Comparison of ENCODE assay signal across 11 mouse cellular contexts in the genomic region with DNA sequence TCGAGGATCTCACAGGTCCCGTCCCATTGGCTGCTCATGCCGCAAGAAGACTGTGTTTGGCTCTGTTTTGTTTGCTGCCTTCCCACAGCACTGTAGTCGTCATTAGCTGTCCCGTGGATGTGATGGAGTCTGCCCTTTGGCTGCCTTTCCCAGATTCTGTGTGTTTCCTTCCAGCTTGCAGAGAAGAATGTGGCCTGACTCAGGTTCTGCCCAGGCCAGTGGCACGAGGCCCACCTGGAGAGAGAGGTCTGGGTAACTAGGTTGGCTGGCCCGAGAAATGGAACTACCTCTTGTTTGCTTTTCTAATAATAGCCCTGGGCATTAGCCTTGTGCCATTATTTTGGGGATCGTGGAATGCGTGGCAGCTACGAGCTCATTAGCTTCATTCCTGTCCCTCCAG. TPM values are rescaled to one million over a fixed set of nuclear protein-coding genes. Genes with fewer than 3 reads are reported as not detected.
DNase-seq lines count a peak whose midpoint lies in the region; ATAC-seq and TF ChIP-seq lines count a peak whose summit lies in the region.
"Had no signal": no experiment of that assay in that cellular context is flagged by ENCODE, and none has a peak within 500 bp of the region (broad histone marks: within the 10 kb centered on the region; RNA-seq: fewer than 3 reads in every experiment).

No protein-coding gene starts in this region.

- TF ChIP-seq EP300 in stomach, postnatal 0 days (optimal IDR thresholded peaks at IDR 0.05) = no peak

- no peak for TF ChIP-seq CTCF in stomach, postnatal 0 days (IDR thresholded peaks at IDR 0.05; ENCODE audit: low read depth)

- H3K9me3 ChIP-seq in neural tube, embryonic 13.5 days = no peaks in the 10 kb centered on the region
- no peaks in the 10 kb centered on the region for H3K9me3 ChIP-seq in neural tube, embryonic 15.5 days (replicated peaks)
- H3K9me3 ChIP-seq in stomach, postnatal 0 days (ENCODE audit: control insufficient read depth, low read length) = no peaks in the 10 kb centered on the region
- H3K9me3 ChIP-seq in forebrain, embryonic 13.5 days (replicated peaks) = no peaks in the 10 kb centered on the region
- H3K9me3 ChIP-seq: limb, embryonic 12.5 days had no signal

- H3K4me1 ChIP-seq in neural tube, embryonic 13.5 days (replicated peaks) = peaks cover 60% of the 10 kb centered on the region
- peaks cover 52% of the 10 kb centered on the region for H3K4me1 ChIP-seq in neural tube, embryonic 15.5 days
- H3K4me1 ChIP-seq in stomach, postnatal 0 days (replicated peaks; ENCODE audit: control insufficient read depth, insufficient read depth) = peaks cover 15% of the 10 kb centered on the region
- peaks cover 54% of the 10 kb centered on the region for H3K4me1 ChIP-seq in forebrain, embryonic 13.5 days

- H3K4me2 ChIP-seq in neural tube, embryonic 13.5 days = no peak overlapping the region
- H3K4me2 ChIP-seq in neural tube, embryonic 15.5 days = no peak overlapping the region
- H3K4me2 ChIP-seq in stomach, postnatal 0 days (replicated peaks; ENCODE audit: low read depth) = no peak overlapping the region
- H3K4me2 ChIP-seq in forebrain, embryonic 13.5 days = no peak overlapping the region
- H3K4me2 ChIP-seq: limb, embryonic 12.5 days had no signal

- H3K4me3 ChIP-seq in neural tube, embryonic 13.5 days = no peak overlapping the region
- H3K4me3 ChIP-seq in neural tube, embryonic 15.5 days (replicated peaks) = no peak overlapping the region
- H3K4me3 ChIP-seq in stomach, postnatal 0 days (ENCODE audit: low read depth, low read length) = no peak overlapping the region
- no peak overlapping the region for H3K4me3 ChIP-seq in forebrain, embryonic 13.5 days
- H3K4me3 ChIP-seq: erythroblast, embryonic 14.5 days; limb, embryonic 12.5 days had no signal

- H3K27me3 ChIP-seq in neural tube, embryonic 13.5 days = no peaks in the 10 kb centered on the region
- H3K27me3 ChIP-seq in neural tube, embryonic 15.5 days (replicated peaks) = no peaks in the 10 kb centered on the region
- no peaks in the 10 kb centered on the region for H3K27me3 ChIP-seq in stomach, postnatal 0 days (ENCODE audit: control insufficient read depth, insufficient read depth, low read length)
- no peaks in the 10 kb centered on the region for H3K27me3 ChIP-seq in forebrain, embryonic 13.5 days
- H3K27me3 ChIP-seq: limb, embryonic 12.5 days had no signal

- 75% methylated on average over 10 of the region's 10 CpGs for WGBS in neural tube, embryonic 13.5 days
- 71% methylated on average over 10 of the region's 10 CpGs for WGBS in neural tube, embryonic 15.5 days
- WGBS in stomach, postnatal 0 days = 42% methylated on average over 10 of the region's 10 CpGs
- 57% methylated on average over 10 of the region's 10 CpGs for WGBS in forebrain, embryonic 13.5 days

- H3K9ac ChIP-seq in neural tube, embryonic 13.5 days = 0 out of 2 replicates have a peak overlapping the region, but pooled peaks have one; percentile 12
- no peak overlapping the region for H3K9ac ChIP-seq in neural tube, embryonic 15.5 days (replicated peaks)
- H3K9ac ChIP-seq in stomach, postnatal 0 days (ENCODE audit: low read length) = no peak overlapping the region
- no peak overlapping the region for H3K9ac ChIP-seq in forebrain, embryonic 13.5 days
- H3K9ac ChIP-seq: limb, embryonic 12.5 days had no signal

- no peak for ATAC-seq in neural tube, embryonic 13.5 days (ENCODE audit: low read depth)
- ATAC-seq in neural tube, embryonic 15.5 days (ENCODE audit: low FRiP score) = no peak
- ATAC-seq in stomach, postnatal 0 days (ENCODE audit: low FRiP score, low TSS enrichment) = no peak
- ATAC-seq in granulocyte monocyte progenitor cell, adult 5-6 weeks (replicated peaks; ENCODE audit: poor library complexity, severe bottlenecking) = no peak
- ATAC-seq in forebrain, embryonic 13.5 days = no peak

- DNase-seq in gastrocnemius, postnatal 25 days = peak; percentile 67
- DNase-seq in heart, postnatal 4 days = peak; percentile 64
- peak; percentile 55 for DNase-seq in stomach, postnatal 0 days (ENCODE audit: low spot score)
- DNase-seq in embryo, embryonic 10.5 days (ENCODE audit: low spot score) = no peak
- DNase-seq: right cerebral cortex, postnatal 25 days had no signal

- peaks cover 10% of the 10 kb centered on the region for H3K36me3 ChIP-seq in neural tube, embryonic 13.5 days
- peaks cover 11% of the 10 kb centered on the region for H3K36me3 ChIP-seq in neural tube, embryonic 15.5 days
- peaks cover 3% of the 10 kb centered on the region for H3K36me3 ChIP-seq in stomach, postnatal 0 days (ENCODE audit: control insufficient read depth, insufficient read depth, low read length)
- peaks cover 12% of the 10 kb centered on the region; the same call in 1 of the 2 replicates for H3K36me3 ChIP-seq in forebrain, embryonic 13.5 days (ENCODE audit: poor library complexity, severe bottlenecking)

- H3K27ac ChIP-seq in neural tube, embryonic 13.5 days (replicated peaks) = no peak overlapping the region
- no peak overlapping the region for H3K27ac ChIP-seq in neural tube, embryonic 15.5 days (replicated peaks)
- peak overlapping the region; percentile 19; the same call in 1 of the 2 replicates for H3K27ac ChIP-seq in stomach, postnatal 0 days (replicated peaks)
- H3K27ac ChIP-seq in forebrain, embryonic 13.5 days = no peak overlapping the region
- H3K27ac ChIP-seq: limb, embryonic 12.5 days had no signal

RNA-seq across cellular contexts. Expression of a gene that starts 4.4 kb away (rescaled TPM):
- 6.3 and 7.3 TPM in 2 replicates for polyA plus RNA-seq in neural tube, embryonic 13.5 days (2015; fragmentation: Nextera tagmentation; extraction: Ambion mirVana)
- 7.1 and 7.4 TPM in 2 replicates for polyA plus RNA-seq in neural tube, embryonic 15.5 days (2015; fragmentation: Nextera tagmentation; extraction: Ambion mirVana)
- 10 to 100 TPM; 18.4 to 20.9 TPM for total RNA-seq in gastrocnemius, postnatal 25 days (2021)
- total RNA-seq in heart, postnatal 4 days (2021) = 10 to 100 TPM; 24.6 to 25.3 TPM
- 3.0 and 3.5 TPM in 2 replicates for polyA plus RNA-seq in stomach, postnatal 0 days (2015; fragmentation: Nextera tagmentation; extraction: Ambion mirVana)
- total RNA-seq in granulocyte monocyte progenitor cell, adult 5-6 weeks (2014; fragmentation: Nextera tagmentation) = 5.2 and 8.1 TPM in 2 replicates
- 1.6 and 3.5 TPM in 2 replicates for total RNA-seq in granulocyte monocyte progenitor cell, adult 5-6 weeks (2017)
- 4.4 and 4.5 TPM in 2 replicates for polyA plus RNA-seq in forebrain, embryonic 13.5 days (2015; fragmentation: Nextera tagmentation; extraction: Ambion mirVana)

RNA-seq across cellular contexts. Expression of a gene that starts 22.6 kb away (rescaled TPM):
- 22.5 and 27.5 TPM in 2 replicates for polyA plus RNA-seq in neural tube, embryonic 13.5 days (2015; fragmentation: Nextera tagmentation; extraction: Ambion mirVana)
- 47.9 and 50.6 TPM in 2 replicates for polyA plus RNA-seq in neural tube, embryonic 15.5 days (2015; fragmentation: Nextera tagmentation; extraction: Ambion mirVana)
- 1 to 10 TPM in 1 of 2 experiments, under 1 TPM in 1; 0.88 to 1.4 TPM for total RNA-seq in gastrocnemius, postnatal 25 days (2021)
- total RNA-seq in heart, postnatal 4 days (2021) = 1 to 10 TPM; 2.0 to 3.3 TPM
- polyA plus RNA-seq in stomach, postnatal 0 days (2015; fragmentation: Nextera tagmentation; extraction: Ambion mirVana) = 3.3 and 4.0 TPM in 2 replicates
- 4.7 and 6.5 TPM in 2 replicates for total RNA-seq in granulocyte monocyte progenitor cell, adult 5-6 weeks (2014; fragmentation: Nextera tagmentation)
- total RNA-seq in granulocyte monocyte progenitor cell, adult 5-6 weeks (2017) = 8.4 and 8.8 TPM in 2 replicates
- polyA plus RNA-seq in forebrain, embryonic 13.5 days (2015; fragmentation: Nextera tagmentation; extraction: Ambion mirVana) = 9.3 and 12.5 TPM in 2 replicates

RNA-seq across cellular contexts. Expression of a gene that starts 31.9 kb away (rescaled TPM):
- polyA plus RNA-seq in neural tube, embryonic 13.5 days (2015; fragmentation: Nextera tagmentation; extraction: Ambion mirVana) = 2.6 and 2.7 TPM in 2 replicates
- 2.1 and 2.2 TPM in 2 replicates for polyA plus RNA-seq in neural tube, embryonic 15.5 days (2015; fragmentation: Nextera tagmentation; extraction: Ambion mirVana)
- total RNA-seq in gastrocnemius, postnatal 25 days (2021) = under 1 TPM; 0.82 to 0.91 TPM
- 1 to 10 TPM; 1.7 to 1.8 TPM for total RNA-seq in heart, postnatal 4 days (2021)
- polyA plus RNA-seq in stomach, postnatal 0 days (2015; fragmentation: Nextera tagmentation; extraction: Ambion mirVana) = 2.4 and 2.5 TPM in 2 replicates
- total RNA-seq in granulocyte monocyte progenitor cell, adult 5-6 weeks (2014; fragmentation: Nextera tagmentation) = not detected in 2 replicates
- total RNA-seq in granulocyte monocyte progenitor cell, adult 5-6 weeks (2017) = 0.04 and 0.10 TPM in 2 replicates
- 0.58 and 0.89 TPM in 2 replicates for polyA plus RNA-seq in forebrain, embryonic 13.5 days (2015; fragmentation: Nextera tagmentation; extraction: Ambion mirVana)
- polyA plus RNA-seq: erythroblast, embryonic 14.5 days had no signal

RNA-seq across cellular contexts. Expression of a gene that starts 50.2 kb away (rescaled TPM):
- 128 and 130 TPM in 2 replicates for polyA plus RNA-seq in neural tube, embryonic 13.5 days (2015; fragmentation: Nextera tagmentation; extraction: Ambion mirVana)
- polyA plus RNA-seq in neural tube, embryonic 15.5 days (2015; fragmentation: Nextera tagmentation; extraction: Ambion mirVana) = 148 and 168 TPM in 2 replicates
- total RNA-seq in gastrocnemius, postnatal 25 days (2021) = 10 to 100 TPM; 17.4 to 18.3 TPM
- total RNA-seq in heart, postnatal 4 days (2021) = 10 to 100 TPM; 32.8 to 35.5 TPM
- 29.1 and 29.8 TPM in 2 replicates for polyA plus RNA-seq in stomach, postnatal 0 days (2015; fragmentation: Nextera tagmentation; extraction: Ambion mirVana)
- total RNA-seq in granulocyte monocyte progenitor cell, adult 5-6 weeks (2014; fragmentation: Nextera tagmentation) = 24.8 and 26.1 TPM in 2 replicates
- total RNA-seq in granulocyte monocyte progenitor cell, adult 5-6 weeks (2017) = 14.3 and 25.7 TPM in 2 replicates
- polyA plus RNA-seq in forebrain, embryonic 13.5 days (2015; fragmentation: Nextera tagmentation; extraction: Ambion mirVana) = 85.5 and 86.7 TPM in 2 replicates
